Mouse (Mus musculus): Measurements from ENCODE around the gene Plcb1.

DNA sequence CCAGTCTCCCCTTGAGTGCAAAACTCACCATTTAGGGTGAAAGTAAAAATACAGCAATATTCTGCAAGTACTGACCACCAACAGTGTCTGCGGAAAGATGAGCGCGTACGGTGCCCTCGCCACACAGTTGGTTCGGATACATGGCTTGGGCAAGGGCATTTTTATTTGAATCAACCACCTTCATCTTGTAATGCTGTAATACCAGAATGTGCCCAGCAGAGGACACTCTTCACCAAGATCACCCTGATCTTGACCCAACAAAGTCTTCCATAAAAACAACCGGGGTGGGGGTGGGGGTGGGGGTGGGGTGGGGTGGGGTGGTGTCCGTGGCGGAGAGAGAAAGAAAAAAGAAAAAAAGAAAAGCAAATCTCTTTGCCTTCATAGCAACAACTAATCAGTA lies 602.1 kb downstream of the Plcb1 start:
- TF ChIP-seq POLR2A (IDR thresholded peaks at IDR 0.05; ENCODE audit: extremely low read depth, insufficient read depth, low read length) (no peak), CTCF (IDR thresholded peaks at IDR 0.05; ENCODE audit: extremely low read depth, insufficient read depth, low read length) (peak; percentile 43; the same call in 1 of the 2 replicates)
